Mouse (Mus musculus): ENCODE measurements around the gene Iqcj.

- no peak for TF ChIP-seq CTCF (IDR thresholded peaks at IDR 0.05; ENCODE audit: insufficient read depth, low read length)
- no peak for TF ChIP-seq POLR2A (IDR thresholded peaks at IDR 0.05; ENCODE audit: borderline replicate concordance, extremely low read depth, low read depth, low read length)
Measured at GRCm38 (mm10) chr3:68085024-68085423, 193.0 kb downstream of the Iqcj start.

All from lung, adult 2 months (tissue).